Mouse (Mus musculus): ENCODE measurements at regions not wholly inside any gene's neighbourhood (a gene's known extent, or its start where the extent isn't known, plus 50 kb on each side); places are given as distances from the start of the nearest gene placed in this dataset.

DNA sequence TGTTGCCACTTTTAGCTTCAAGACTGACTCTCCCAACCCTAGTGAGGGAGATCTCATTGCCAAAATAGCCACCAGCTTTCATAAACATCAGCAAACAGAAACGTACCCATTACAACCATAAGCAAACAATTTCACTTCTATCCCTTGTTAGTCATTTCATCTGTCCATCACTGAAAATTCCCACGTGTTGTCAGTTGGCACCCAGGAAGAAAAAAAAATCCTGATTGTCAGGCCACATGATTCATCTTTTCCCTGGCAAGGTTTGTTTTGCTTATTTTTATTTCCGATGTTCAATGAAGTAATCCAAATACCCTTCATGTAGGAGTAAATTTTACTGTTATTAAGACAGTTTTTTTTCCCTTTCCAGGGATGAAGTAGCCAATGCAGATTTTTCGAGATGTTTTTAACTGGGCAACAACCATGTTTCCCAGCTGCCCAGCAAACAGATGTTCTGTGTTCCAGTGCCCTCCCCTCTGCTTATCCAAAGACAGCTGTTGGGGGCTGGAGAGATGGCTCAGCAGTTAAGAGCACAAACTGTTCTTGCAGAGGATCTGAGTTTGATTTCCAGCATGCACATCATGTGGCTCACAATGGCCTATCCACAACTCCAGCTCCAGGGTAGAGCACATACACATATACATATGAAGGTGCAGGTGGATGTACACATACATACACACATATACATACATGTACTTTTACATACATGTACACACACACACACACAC, 189.3 kb upstream of the Phactr1 start:
- Histone ChIP-seq H3K9ac (replicated peaks; ENCODE audit: low read depth, low read length) (no peak overlapping the region), H3K9me3 (ENCODE audit: control insufficient read depth, low read length) (no peaks in the 10 kb centered on the region), H3K4me1 (replicated peaks; ENCODE audit: control insufficient read depth, insufficient read depth, low read length) (no peaks in the 10 kb centered on the region), H3K4me3 (replicated peaks; ENCODE audit: low read length) (no peak overlapping the region), H3K36me3 (ENCODE audit: control insufficient read depth, insufficient read depth) (no peaks in the 10 kb centered on the region), H3K27me3 (replicated peaks; ENCODE audit: control insufficient read depth, insufficient read depth, low read length) (no peaks in the 10 kb centered on the region), H3K4me2 (ENCODE audit: low read length) (no peak overlapping the region), H3K27ac (ENCODE audit: low read length) (no peak overlapping the region)
- WGBS = 71% methylated on average over 4 of the region's 4 CpGs
- ATAC-seq = no peak

DNA sequence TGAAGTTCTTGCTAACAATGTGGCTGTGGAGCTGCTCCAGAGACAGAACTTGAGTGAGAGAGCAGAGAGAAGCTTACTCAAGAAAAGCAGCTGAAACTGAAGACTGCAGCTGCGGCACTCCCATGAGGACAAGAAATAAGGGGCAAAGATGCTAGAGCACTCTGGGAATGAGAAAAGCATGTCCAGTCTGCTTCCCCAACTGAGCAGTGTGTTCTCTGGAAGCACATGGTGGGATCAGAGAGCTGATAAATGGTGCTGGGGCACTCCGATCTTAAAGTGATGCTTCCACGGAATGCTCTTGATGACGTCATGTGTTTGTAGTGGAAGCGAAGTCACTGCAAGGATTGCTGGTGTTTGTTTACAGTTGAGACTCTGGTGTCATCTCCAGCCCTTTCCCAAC, 186.1 kb upstream of the Phactr1 start:
- WGBS = 91% methylated on average over 5 of the region's 5 CpGs
- no peaks in the 10 kb centered on the region for H3K4me1 ChIP-seq (replicated peaks; ENCODE audit: control insufficient read depth, insufficient read depth, low read length)
- H3K27me3 ChIP-seq (replicated peaks; ENCODE audit: control insufficient read depth, insufficient read depth, low read length) = no peaks in the 10 kb centered on the region
- no peak overlapping the region for H3K4me2 ChIP-seq (ENCODE audit: low read length)
- H3K4me3 ChIP-seq (replicated peaks; ENCODE audit: low read length) = no peak overlapping the region
- no peak overlapping the region for H3K27ac ChIP-seq (ENCODE audit: low read length)
- no peak overlapping the region for H3K9ac ChIP-seq (replicated peaks; ENCODE audit: low read depth, low read length)
- no peak for ATAC-seq
- no peaks in the 10 kb centered on the region for H3K9me3 ChIP-seq (ENCODE audit: control insufficient read depth, low read length)
- no peaks in the 10 kb centered on the region for H3K36me3 ChIP-seq (ENCODE audit: control insufficient read depth, insufficient read depth)

DNA sequence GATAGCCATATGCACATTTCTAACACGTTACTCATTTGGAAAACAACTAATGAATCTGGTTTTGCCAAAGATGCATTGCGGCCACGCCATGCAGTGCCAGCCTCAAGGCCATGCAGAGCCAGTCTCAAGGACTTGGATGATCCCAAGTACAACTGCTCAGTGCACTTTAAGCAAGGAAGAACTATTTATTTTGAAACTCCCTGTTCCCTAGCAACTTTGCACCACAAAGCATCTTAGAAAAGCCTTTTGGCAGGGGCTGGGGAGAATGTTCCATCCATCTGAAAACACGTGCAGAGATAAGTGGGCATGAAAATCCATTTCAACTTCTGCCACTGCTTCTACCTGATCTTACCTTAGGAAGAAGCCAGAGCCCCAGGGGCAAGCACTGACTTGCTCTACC, 182.1 kb upstream of the Phactr1 start:
- Histone ChIP-seq H3K9ac (replicated peaks; ENCODE audit: low read depth, low read length) (no peak overlapping the region), H3K4me2 (ENCODE audit: low read length) (no peak overlapping the region), H3K27ac (ENCODE audit: low read length) (no peak overlapping the region), H3K4me1 (replicated peaks; ENCODE audit: control insufficient read depth, insufficient read depth, low read length) (no peaks in the 10 kb centered on the region), H3K4me3 (replicated peaks; ENCODE audit: low read length) (no peak overlapping the region), H3K36me3 (ENCODE audit: control insufficient read depth, insufficient read depth) (no peaks in the 10 kb centered on the region), H3K27me3 (replicated peaks; ENCODE audit: control insufficient read depth, insufficient read depth, low read length) (no peaks in the 10 kb centered on the region), H3K9me3 (ENCODE audit: control insufficient read depth, low read length) (no peaks in the 10 kb centered on the region)
- no peak for ATAC-seq
- WGBS = 64% methylated on average over 4 of the region's 4 CpGs

DNA sequence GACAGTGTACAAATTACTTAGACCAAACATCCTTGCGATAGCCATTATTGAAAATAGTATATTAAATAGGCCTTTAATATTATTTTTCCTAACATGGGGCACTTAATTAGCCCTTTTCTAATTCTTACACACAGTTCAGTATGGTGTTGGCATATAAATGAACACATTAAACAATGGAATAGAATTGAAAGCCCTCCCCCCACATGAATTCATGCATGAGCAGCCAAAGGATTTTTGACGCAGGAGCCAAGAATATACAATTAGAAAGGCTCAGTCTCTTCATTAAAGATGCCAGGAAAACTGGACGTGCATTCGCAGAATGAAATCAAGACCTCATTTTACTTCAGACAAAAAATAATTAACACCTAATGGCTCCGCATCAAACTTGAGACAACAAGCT, 172.9 kb upstream of the Phactr1 start:
- Histone ChIP-seq H3K27ac (ENCODE audit: low read length) (no peak overlapping the region; the same call in 1 of the 2 replicates), H3K9me3 (ENCODE audit: control insufficient read depth, low read length) (no peaks in the 10 kb centered on the region), H3K36me3 (ENCODE audit: control insufficient read depth, insufficient read depth) (no peaks in the 10 kb centered on the region), H3K27me3 (replicated peaks; ENCODE audit: control insufficient read depth, insufficient read depth, low read length) (no peaks in the 10 kb centered on the region), H3K4me2 (ENCODE audit: low read length) (no peak overlapping the region), H3K4me1 (replicated peaks; ENCODE audit: control insufficient read depth, insufficient read depth, low read length) (peaks cover 7% of the 10 kb centered on the region), H3K9ac (replicated peaks; ENCODE audit: low read depth, low read length) (no peak overlapping the region), H3K4me3 (replicated peaks; ENCODE audit: low read length) (no peak overlapping the region)
- WGBS = 8% methylated on average over 5 of the region's 5 CpGs
- peak; percentile 84 for ATAC-seq

DNA sequence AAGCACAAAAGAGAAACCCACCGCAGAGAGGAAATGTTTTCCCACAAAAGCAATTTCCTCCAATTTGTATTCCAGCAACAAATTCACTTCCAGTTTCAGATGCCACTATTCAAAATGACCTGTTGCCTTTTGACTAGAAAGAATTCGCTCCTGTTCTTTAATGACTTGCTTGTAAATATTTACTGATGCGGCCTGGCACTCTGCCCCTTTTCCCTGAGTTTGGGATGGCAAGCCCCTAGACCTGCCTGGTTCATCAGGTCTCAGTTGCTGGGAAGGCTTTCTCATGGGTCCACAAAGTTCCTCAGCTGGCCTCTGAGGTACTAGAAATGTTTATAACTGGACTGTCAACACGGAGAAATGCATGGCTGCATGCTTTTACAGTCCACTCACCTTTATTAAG, 161.7 kb upstream of the Phactr1 start:
- H3K27me3 ChIP-seq (replicated peaks; ENCODE audit: control insufficient read depth, insufficient read depth, low read length) = no peaks in the 10 kb centered on the region
- no peaks in the 10 kb centered on the region for H3K4me1 ChIP-seq (replicated peaks; ENCODE audit: control insufficient read depth, insufficient read depth, low read length)
- no peaks in the 10 kb centered on the region for H3K9me3 ChIP-seq (ENCODE audit: control insufficient read depth, low read length)
- 78% methylated on average over 4 of the region's 4 CpGs for WGBS
- H3K36me3 ChIP-seq (ENCODE audit: control insufficient read depth, insufficient read depth) = no peaks in the 10 kb centered on the region
- no peak overlapping the region for H3K4me2 ChIP-seq (ENCODE audit: low read length)
- no peak overlapping the region for H3K27ac ChIP-seq (ENCODE audit: low read length)
- no peak for ATAC-seq
- no peak overlapping the region for H3K9ac ChIP-seq (replicated peaks; ENCODE audit: low read depth, low read length)
- H3K4me3 ChIP-seq (replicated peaks; ENCODE audit: low read length) = no peak overlapping the region

DNA sequence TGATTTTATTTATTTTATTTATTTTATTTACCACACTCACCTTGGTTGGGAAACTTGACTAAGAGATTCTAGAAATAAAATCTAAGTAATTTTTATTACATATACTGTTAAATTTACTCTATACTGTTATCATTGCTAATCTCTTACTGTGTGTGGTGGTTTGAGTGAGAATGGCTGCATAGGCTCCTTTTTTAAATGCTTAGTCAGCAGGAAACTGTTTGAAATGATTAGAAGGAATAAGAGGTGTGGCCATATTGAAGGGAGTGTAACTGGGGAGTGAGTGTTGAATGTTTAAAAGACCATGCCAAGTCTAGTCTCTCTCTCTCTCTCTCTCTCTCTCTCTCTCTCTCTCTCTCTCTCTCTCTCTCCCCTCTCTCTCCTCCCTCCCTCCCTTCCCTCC, 157.9 kb upstream of the Phactr1 start:
- ATAC-seq = no peak
- Histone ChIP-seq H3K4me2 (ENCODE audit: low read length) (no peak overlapping the region), H3K9ac (replicated peaks; ENCODE audit: low read depth, low read length) (no peak overlapping the region), H3K36me3 (ENCODE audit: control insufficient read depth, insufficient read depth) (no peaks in the 10 kb centered on the region), H3K9me3 (ENCODE audit: control insufficient read depth, low read length) (no peaks in the 10 kb centered on the region), H3K4me3 (replicated peaks; ENCODE audit: low read length) (no peak overlapping the region), H3K27ac (ENCODE audit: low read length) (no peak overlapping the region), H3K27me3 (replicated peaks; ENCODE audit: control insufficient read depth, insufficient read depth, low read length) (no peaks in the 10 kb centered on the region), H3K4me1 (replicated peaks; ENCODE audit: control insufficient read depth, insufficient read depth, low read length) (no peaks in the 10 kb centered on the region)

DNA sequence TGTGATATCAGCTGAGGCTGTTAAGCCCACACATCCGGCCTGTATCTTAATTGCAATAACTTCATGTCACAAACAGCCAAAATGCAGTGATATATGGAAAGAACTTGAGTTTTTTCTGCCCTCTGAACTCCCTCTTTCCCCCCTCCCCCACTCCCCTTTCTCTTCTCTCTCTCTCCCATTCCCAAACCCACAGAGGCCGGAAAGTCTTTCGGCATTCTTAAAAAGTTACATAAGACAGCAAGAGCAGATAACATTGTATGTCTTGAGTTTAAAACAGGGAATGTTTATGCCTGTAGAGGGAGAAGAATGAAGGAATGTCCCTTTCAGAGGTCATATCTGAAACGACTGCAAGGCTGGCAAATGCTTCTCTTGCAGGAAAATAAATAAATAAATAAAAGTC, 154.3 kb upstream of the Phactr1 start:
- 71% methylated on average over 4 of the region's 4 CpGs for WGBS
- Histone ChIP-seq H3K4me2 (ENCODE audit: low read length) (no peak overlapping the region), H3K27ac (ENCODE audit: low read length) (no peak overlapping the region), H3K9me3 (ENCODE audit: control insufficient read depth, low read length) (no peaks in the 10 kb centered on the region), H3K9ac (replicated peaks; ENCODE audit: low read depth, low read length) (no peak overlapping the region), H3K4me1 (replicated peaks; ENCODE audit: control insufficient read depth, insufficient read depth, low read length) (no peaks in the 10 kb centered on the region), H3K4me3 (replicated peaks; ENCODE audit: low read length) (no peak overlapping the region), H3K36me3 (ENCODE audit: control insufficient read depth, insufficient read depth) (no peaks in the 10 kb centered on the region), H3K27me3 (replicated peaks; ENCODE audit: control insufficient read depth, insufficient read depth, low read length) (no peaks in the 10 kb centered on the region)
- ATAC-seq = no peak

DNA sequence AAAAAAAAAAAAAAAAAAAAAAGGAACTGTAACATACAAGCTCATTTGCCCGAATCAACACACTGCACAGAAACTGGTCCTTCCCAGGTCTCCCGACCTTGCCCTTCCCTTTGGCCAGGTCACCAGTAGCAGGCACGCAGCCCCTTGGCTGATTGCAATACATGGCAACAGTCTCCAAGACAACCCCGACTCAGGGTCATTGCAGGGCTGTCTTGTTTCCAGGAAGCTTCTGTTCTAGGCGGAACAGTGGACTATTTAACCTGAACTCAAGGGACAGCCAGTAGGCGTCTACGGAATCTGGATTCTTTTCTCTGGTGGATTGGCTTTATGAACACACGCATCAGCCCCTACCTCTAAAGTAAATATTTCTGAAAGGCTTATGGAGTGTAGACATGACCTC, 153.5 kb upstream of the Phactr1 start:
- Histone ChIP-seq H3K4me2 (ENCODE audit: low read length) (no peak overlapping the region), H3K36me3 (ENCODE audit: control insufficient read depth, insufficient read depth) (no peaks in the 10 kb centered on the region), H3K4me3 (replicated peaks; ENCODE audit: low read length) (no peak overlapping the region), H3K9ac (replicated peaks; ENCODE audit: low read depth, low read length) (no peak overlapping the region), H3K4me1 (replicated peaks; ENCODE audit: control insufficient read depth, insufficient read depth, low read length) (no peaks in the 10 kb centered on the region), H3K27me3 (replicated peaks; ENCODE audit: control insufficient read depth, insufficient read depth, low read length) (no peaks in the 10 kb centered on the region), H3K27ac (ENCODE audit: low read length) (no peak overlapping the region), H3K9me3 (ENCODE audit: control insufficient read depth, low read length) (no peaks in the 10 kb centered on the region)
- WGBS = 72% methylated on average over 8 of the region's 8 CpGs
- no peak for ATAC-seq

DNA sequence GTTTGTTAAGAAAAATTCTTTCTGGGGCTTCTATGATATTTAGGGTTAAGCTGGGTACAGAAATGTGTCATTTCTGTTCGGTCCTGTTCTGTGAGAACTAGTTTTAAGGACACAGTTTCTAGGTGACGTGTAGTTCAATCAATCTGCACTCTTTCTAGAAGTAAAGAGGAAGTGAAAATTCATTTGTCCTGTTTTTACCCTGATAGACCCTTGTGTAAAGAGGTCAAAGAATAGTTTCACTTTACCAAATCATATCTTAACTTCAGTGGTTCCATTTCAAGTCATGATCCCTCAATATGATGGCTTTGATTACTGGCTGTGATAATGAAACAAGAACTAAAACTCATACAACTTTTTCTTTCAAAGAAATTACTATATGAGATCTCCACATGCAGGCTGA, 152.3 kb upstream of the Phactr1 start:
- no peak overlapping the region for H3K27ac ChIP-seq (ENCODE audit: low read length)
- no peaks in the 10 kb centered on the region for H3K9me3 ChIP-seq (ENCODE audit: control insufficient read depth, low read length)
- no peaks in the 10 kb centered on the region for H3K27me3 ChIP-seq (replicated peaks; ENCODE audit: control insufficient read depth, insufficient read depth, low read length)
- no peaks in the 10 kb centered on the region for H3K4me1 ChIP-seq (replicated peaks; ENCODE audit: control insufficient read depth, insufficient read depth, low read length)
- ATAC-seq = no peak
- 93% methylated on average over 2 of the region's 2 CpGs for WGBS
- no peak overlapping the region for H3K4me3 ChIP-seq (replicated peaks; ENCODE audit: low read length)
- H3K4me2 ChIP-seq (ENCODE audit: low read length) = no peak overlapping the region
- H3K9ac ChIP-seq (replicated peaks; ENCODE audit: low read depth, low read length) = no peak overlapping the region
- H3K36me3 ChIP-seq (ENCODE audit: control insufficient read depth, insufficient read depth) = no peaks in the 10 kb centered on the region

All from forebrain, embryonic 16.5 days (tissue).